Mouse (Mus musculus) megakaryocyte, embryonic 14.5 days (primary cell): Measurements from ENCODE around the gene Rin3.

ENCODE experiments used
- FLI1 ChIP-seq: IDR thresholded peaks from 2 replicates; pipeline ENCODE4 v1.6.1; 2012; ENCODE audit warnings: low read length, inconsistent platforms, mixed read lengths
- GATA1 ChIP-seq: IDR thresholded peaks from 3 replicates; pipeline ENCODE4 v1.6.1; 2012; ENCODE audit warnings: mixed read lengths, low read length, inconsistent platforms, borderline replicate concordance

GRCm38 (mm10) chr12:102342147-102342546 lies 59.3 kb downstream of the Rin3 start:
- TF ChIP-seq GATA1 (no peak), FLI1 (no peak)
